Mouse (Mus musculus): ENCODE measurements around the gene Dis3. TPM values are rescaled to one million over a fixed set of nuclear protein-coding genes. Genes with fewer than 3 reads are reported as not detected.
"Not testable (repeated sequence)": the region's sequence is repeated elsewhere in the genome, so short reads cannot be mapped to it uniquely, and the experiment has no call there.

The Dis3 gene
- total RNA-seq, 2 experiments from 2014 or later: 10.2 to 11.4 TPM

GRCm38 (mm10) chr14:99063091-99063490, 36.5 kb downstream of the Dis3 start:
- no peak for DNase-seq

GRCm38 (mm10) chr14:99060616-99061015, 39.0 kb downstream of the Dis3 start:
- no peak for DNase-seq

- DNase-seq: no peak
Observed at GRCm38 (mm10) chr14:99058959-99059586, 40.5 kb downstream of the Dis3 start.

GRCm38 (mm10) chr14:99046782-99047181, 52.8 kb downstream of the Dis3 start:
- DNase-seq: no peak

GRCm38 (mm10) chr14:99046031-99046781, 53.4 kb downstream of the Dis3 start, which contains the start of the genes Mzt1 and Bora:
Mzt1 (minus strand) TSS chr14:99046134.
Bora (plus strand) TSS chr14:99046222.
- DNase-seq: peak; percentile 93

GRCm38 (mm10) chr14:99045378-99046030, 54.1 kb downstream of the Dis3 start:
- DNase-seq: no peak

GRCm38 (mm10) chr14:99044718-99045117, 54.9 kb downstream of the Dis3 start:
- DNase-seq: no peak

GRCm38 (mm10) chr14:99044096-99044495, 55.5 kb downstream of the Dis3 start:
- DNase-seq: no peak

GRCm38 (mm10) chr14:99043499-99043898, 56.1 kb downstream of the Dis3 start:
- DNase-seq: no peak

GRCm38 (mm10) chr14:99041416-99041815, 58.2 kb downstream of the Dis3 start:
- no peak for DNase-seq

GRCm38 (mm10) chr14:99039308-99039707, 60.3 kb downstream of the Dis3 start:
- DNase-seq: not testable (repeated sequence)

GRCm38 (mm10) chr14:99037703-99038102, 61.9 kb downstream of the Dis3 start:
- DNase-seq: no peak

- no peak for DNase-seq
Observed at GRCm38 (mm10) chr14:99036039-99036438, 63.5 kb downstream of the Dis3 start.

GRCm38 (mm10) chr14:99034851-99035250, 64.7 kb downstream of the Dis3 start:
- DNase-seq: not testable (repeated sequence)

- no peak for DNase-seq
Observed at GRCm38 (mm10) chr14:99032596-99032995, 67.0 kb downstream of the Dis3 start.

- DNase-seq: no peak
Observed at GRCm38 (mm10) chr14:99031337-99031873, 68.2 kb downstream of the Dis3 start.

GRCm38 (mm10) chr14:99029987-99030386, 69.6 kb downstream of the Dis3 start:
- no peak for DNase-seq

Other genes starting within 250 kb of the Dis3 start
- gene Rpl36a-ps1, start 105.5 kb downstream of the Dis3 start, total RNA-seq (2021): 1 to 10 TPM; 1.5 to 2.7 TPM
- gene Mzt1, start 53.6 kb downstream of the Dis3 start, total RNA-seq (2021): 10 to 100 TPM; 24.0 to 24.6 TPM
- gene Bora, start 53.5 kb downstream of the Dis3 start, total RNA-seq (2021): 1 to 10 TPM in 1 of 2 experiments, under 1 TPM in 1; 0.97 to 1.3 TPM
- 1 to 10 TPM; 7.3 to 7.9 TPM for gene Pibf1, start 346 bp downstream of the Dis3 start, total RNA-seq (2021)
- 1 to 10 TPM; 4.5 to 5.7 TPM for gene Klf5, start 198.9 kb upstream of the Dis3 start, total RNA-seq (2021)